Mouse (Mus musculus) right cerebral cortex, postnatal 14 days (tissue): Measurements from ENCODE around the gene Mindy1.

Experiments
- DNase-seq: peaks from one replicate; pipeline ENCODE4 v3.0.0; 2022

Gene Mindy1

DNA sequence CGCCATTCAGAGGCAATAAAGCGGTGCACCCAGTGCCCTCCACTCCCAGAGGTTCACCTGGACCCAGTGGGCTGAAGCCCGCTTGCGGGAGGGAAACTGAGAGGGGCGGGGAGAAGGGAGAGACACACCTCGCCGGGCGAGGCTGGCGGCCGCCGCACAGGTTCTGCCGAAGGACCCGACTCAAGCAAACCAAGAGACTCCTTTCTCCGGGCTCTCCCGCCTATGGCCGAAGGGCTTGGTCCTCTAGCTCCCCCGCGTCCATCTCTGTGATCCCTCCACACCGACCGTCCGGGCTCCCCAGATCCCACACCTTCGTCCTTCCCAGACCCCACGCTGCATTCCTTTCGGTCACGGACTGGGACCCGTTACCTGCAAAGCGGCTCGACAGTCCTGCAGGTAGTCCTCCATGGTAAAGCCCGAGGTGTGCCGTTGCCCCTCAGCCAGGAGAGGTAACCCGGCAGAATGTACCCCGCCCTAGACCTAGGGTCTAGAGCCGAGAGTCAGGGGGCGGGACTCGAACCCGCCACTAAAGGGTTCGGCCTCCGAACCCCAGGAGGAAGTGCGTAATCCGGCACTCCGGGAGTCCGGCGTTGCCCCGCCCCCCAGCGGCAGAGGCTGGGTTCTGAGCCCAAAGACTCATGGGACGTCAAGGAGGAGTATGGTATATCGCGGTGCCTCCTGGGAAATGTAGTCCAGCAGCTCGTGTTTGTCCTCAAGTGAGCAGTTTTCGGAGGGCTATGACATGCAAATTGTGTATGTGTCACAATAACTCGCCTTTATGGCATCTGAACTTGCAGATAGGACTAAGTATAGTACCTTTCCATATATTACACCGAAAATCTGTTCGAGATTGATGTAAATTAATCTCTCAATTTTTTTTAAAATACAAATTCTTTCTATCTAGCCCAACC is at the start of gene Mindy1, which contains the start of gene Prune1:
TSS of gene Mindy1 (plus strand) at position 130 of the 911 bp plus-strand sequence.
TSS of gene Prune1 (minus strand) at position 861 of the 911 bp plus-strand sequence.
- peak; percentile 99 for DNase-seq

- DNase-seq = no peak
These were observed 48.4 kb upstream of the Mindy1 start for GRCm38 (mm10) chr3:95232771-95233170.

DNA sequence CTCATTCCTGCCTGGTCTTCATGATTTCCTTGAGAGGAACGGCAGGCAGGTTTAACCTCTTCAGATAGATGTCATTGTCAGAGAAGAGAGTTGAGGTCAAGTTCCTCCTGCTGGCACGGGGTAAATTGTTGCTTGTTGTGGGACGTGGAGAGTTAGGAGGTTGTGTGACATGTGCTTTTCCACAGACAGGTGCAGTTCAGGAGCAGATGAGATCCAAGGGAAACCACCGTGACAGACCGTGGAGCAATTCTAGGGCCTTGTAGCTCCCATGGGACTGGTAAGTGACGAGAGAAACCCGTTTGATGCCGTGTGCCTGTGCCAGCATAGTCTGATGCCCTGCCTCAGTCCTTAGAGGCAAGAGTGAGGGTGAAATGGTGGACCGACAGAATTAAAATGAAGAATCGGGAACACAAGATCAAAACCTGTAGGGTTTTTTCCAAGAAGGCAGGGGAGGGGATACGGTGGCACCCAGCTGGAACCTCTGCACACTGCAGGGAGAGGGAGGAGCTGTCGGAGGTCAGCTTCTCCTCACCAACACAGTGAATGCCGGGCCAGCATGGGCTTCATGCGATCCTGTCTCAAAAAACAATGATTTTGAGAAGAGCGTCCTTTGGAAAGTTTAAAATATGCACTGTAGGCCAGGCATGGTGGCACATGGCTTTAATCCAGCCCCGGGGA is 47.7 kb upstream of the Mindy1 start:
- DNase-seq = no peak

- no peak for DNase-seq
These were observed 45.5 kb upstream of the Mindy1 start for GRCm38 (mm10) chr3:95235386-95236301.

GRCm38 (mm10) chr3:95237541-95238099 is 43.5 kb upstream of the Mindy1 start:
- DNase-seq = no peak

DNA sequence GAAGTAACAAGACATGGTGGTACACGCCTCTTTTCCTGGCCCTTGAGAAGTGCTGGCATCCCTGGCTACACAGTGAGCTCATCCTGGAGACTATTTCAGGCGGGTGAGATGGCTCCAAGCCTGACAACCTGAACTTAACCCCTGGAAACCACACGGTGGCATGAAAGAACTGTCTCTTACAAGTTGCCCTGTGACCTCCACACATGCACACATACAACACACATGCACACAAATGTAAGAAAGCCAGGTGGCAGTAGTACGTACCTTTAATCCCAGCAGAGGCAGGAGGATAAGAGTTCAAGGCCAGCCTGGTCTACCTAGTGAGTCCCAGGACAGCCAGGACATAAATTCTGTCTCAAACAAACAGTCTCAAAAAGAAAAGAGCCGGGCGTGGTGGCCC is 42.1 kb upstream of the Mindy1 start:
- no peak for DNase-seq

DNA sequence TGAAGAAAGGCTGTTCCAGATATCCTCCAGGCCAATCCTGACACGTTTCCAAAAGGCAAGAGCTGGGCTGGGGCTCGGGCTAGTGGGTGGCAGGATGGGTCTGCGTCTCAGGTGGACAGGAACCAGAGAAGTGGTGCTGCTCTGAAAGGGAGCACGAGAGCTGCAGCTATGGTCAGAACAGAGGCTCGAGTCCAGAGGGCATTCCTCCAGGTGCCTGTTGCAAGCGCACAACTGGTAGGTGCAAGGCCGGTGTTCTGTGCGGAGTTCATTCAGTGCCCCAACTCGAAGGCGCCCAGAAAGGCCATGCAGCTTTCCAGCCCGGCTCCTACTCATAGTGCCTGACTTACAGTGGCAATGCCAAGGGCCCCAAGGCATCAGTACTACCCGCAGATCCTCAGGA is 41.2 kb upstream of the Mindy1 start:
- no peak for DNase-seq

- DNase-seq = no peak
These were observed 40.2 kb upstream of the Mindy1 start for GRCm38 (mm10) chr3:95240900-95241299.

- DNase-seq = no peak
These were observed 39.6 kb upstream of the Mindy1 start, which contains the start of gene Gm128 for GRCm38 (mm10) chr3:95241498-95241897. Gm128 (minus strand) TSS chr3:95241598.

DNA sequence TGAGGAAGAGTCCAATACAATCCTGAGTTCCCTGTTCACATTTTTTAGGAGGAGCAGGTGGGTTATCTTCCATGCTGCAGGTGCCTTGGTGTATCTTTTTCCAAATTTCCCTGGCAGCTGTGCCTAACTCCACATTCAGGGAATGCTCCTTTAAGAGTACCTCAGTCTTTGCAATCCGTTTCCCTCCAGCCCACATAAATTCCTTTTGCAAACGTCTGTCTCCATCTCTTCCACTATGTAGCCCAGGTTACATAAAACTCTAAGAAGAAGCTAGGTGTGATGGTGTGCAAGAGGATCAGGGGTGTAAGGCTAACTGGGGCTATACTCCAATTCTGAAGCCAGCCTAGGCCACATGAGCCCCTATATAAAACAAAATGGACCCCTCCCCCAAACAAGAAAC is 38.1 kb upstream of the Mindy1 start:
- DNase-seq = no peak

DNA sequence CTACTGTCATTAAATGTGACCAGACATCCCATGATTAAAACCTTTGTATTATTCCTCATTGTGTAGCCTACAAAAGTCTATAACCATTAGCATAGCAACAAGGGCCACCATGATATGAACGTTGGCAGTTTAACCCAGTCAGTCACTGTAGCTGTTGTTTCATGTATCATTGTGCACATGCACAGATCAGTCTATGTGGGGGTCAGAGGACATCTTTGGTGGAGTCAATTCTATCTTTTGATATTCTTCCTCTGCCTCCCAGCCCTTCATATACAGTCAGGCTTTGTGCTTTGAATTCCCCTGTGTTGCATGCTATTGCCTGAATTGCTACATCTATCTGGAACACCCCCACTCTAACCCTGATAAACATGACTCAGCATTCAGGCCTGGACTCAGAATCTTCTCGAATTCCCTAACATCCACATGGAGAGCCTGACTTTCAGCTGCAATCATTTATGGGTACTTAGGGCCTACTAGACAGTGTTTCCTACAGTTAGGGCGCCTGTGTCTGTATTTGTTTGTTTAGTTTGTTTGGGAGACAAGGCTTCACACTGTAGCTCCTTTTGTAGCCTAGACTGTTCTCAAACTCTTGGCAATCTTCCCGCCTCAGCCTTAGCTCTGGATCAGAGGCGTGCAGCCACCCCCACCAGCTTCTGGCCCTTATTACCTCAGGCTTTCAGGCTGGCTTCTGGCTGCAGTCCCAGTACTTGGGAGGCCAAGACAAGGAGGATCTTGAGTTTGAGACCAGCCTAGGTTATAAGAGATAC is 34.5 kb upstream of the Mindy1 start:
- DNase-seq = no peak

DNA sequence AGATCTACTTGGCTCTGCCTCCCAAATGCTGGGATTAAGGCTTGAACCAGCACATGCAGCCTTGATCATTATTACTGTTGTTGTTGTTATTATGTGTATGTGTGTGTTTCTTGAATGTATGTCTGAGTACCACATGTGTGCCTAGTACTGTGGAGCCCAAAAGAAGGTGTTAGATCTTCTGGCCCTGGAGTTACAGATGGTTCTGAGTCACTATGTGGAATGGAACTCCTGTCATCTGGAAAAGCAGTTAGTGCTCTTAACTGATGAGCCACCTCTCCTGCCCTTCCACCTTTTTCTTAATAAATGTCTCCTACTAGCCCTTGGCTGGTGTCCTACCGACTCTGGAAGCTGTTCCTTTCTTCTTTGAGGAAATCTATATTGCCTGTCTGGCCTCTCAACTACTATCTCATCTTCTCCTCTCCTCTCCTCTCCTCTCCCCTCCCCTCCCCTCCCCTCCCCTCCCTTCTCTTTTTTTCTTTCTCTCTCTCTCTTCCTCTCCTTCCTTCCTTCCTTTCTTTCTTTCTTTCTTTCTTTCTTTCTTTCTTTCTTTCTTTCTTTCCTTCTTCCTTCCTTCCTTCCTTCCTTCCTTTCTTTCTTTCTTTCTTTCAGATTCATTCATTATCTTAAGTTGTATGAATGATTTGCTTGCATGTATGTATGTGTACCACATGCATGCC is 33.3 kb upstream of the Mindy1 start:
- no peak for DNase-seq

GRCm38 (mm10) chr3:95250361-95250760 is 30.8 kb upstream of the Mindy1 start:
- no peak for DNase-seq

DNA sequence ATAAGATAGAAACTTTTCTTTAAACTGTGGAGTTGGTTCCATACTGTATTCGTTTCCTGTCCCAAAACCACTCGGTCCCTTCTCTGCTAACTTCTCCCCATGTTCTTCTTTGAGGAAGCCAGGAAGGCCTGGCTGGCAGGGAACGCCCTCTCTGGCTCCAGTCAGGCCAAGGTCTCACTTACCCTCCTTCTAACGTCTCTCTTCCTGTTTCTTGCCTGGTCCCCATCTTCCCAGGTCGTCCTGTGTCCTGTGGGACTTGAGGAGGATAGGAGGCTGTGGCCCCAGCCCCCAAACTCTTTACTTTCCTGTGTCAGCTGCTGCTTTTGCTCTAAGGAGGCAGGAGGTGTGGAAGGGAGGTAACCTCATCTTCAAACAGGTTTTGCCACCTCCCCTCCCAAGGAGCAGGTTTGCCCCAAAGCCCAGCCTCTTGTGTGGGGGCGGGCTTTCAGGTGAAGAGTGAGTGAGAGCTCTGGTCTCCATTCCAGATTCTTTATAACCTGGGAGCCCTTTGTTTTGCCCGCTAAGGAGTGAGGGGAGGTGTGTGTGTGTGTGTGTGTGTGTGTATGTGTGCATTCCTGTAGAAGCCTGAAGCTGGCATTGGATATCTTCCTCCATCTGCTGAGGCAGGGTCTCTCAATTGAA is 30.2 kb upstream of the Mindy1 start, which contains the start of gene Bnipl:
TSS of gene Bnipl (minus strand) at position 411 of the 642 bp plus-strand sequence.
- no peak for DNase-seq

GRCm38 (mm10) chr3:95256931-95257330 is 24.2 kb upstream of the Mindy1 start:
- DNase-seq = no peak

DNA sequence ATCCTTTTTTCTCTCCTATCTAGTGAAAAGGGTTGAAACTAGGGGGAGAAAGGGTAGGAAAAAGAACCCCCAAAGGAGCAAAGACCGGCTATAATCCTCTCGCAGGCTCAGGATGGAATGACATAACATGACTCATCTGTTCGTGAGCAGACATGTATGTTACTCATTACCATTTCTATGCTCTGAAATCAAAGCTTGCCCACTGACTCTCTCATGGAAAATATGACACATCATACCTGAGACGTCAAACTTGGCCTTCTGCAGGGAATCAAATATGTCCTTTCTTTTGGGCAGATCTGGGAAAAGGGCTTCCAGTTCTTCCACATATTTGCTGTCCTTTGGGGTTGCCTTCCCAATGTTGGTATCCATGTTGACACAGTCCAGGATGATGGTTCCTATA is 19.2 kb upstream of the Mindy1 start:
- no peak for DNase-seq

- DNase-seq = peak; percentile 80
These were observed 17.9 kb upstream of the Mindy1 start for GRCm38 (mm10) chr3:95263089-95263739.

- no peak for DNase-seq
These were observed 16.4 kb upstream of the Mindy1 start for GRCm38 (mm10) chr3:95264724-95265123.

GRCm38 (mm10) chr3:95266052-95266451 is 15.1 kb upstream of the Mindy1 start:
- DNase-seq = no peak

GRCm38 (mm10) chr3:95267855-95268254 is 13.3 kb upstream of the Mindy1 start:
- no peak for DNase-seq
